Mouse (Mus musculus) B cell, adult 2 months (primary cell): Measurements from ENCODE around the gene Qrfpr.
A peak's percentile ranks its signal among the peaks of the same experiment; 100 is the strongest.

Source experiments
- DNase-seq, 2 experiments: peaks; one replicate each; pipeline ENCODE4 v3.0.0; 2022

Qrfpr gene

DNA sequence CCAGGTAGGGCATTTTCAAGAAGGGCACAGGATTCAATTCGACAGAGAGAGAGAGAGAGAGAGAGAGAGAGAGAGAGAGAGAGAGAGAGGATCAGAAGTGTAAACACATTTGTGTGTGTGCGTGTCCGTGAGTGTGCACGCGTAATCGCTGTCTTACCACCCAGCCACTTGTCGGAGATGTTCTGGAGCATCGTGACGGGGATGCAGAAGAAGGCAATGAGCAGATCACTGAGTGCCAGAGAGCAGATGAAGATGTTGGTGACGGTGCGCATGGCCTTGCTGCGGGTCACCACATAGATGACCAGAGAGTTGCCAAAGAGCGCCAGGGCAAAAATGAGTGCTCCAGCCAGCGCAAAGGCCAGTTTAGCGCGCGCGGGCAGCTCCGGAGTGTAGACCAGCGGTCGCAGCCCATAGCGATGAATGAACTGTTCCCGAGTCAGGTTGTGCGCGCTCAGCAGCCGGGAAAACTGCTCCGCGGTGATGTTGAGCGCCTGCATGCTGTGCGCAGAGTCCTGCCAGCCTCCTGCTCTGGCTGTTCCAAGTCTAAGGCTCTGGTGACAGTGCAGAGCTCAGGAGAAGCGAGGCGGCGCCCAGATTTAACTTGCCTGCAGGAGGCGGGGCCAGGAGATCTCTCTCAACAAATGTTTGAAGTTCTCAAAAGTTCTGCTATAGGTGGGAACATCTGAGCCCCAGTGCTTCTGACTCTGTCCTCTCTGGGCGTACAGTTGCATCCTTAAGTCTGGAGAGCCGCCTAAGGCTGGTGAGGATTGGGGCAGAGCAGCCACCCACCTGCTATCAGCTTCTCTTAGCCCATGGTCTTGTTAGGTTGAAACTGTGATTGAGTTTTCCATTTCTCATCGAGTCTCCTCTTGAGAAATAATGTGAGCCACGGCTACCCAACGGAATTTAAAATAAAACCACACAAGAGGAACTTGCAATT is at the start of gene Qrfpr:
Gene Qrfpr, minus strand, starts transcription at position 571 of the 940 bp plus-strand sequence.
- no peak for DNase-seq

DNA sequence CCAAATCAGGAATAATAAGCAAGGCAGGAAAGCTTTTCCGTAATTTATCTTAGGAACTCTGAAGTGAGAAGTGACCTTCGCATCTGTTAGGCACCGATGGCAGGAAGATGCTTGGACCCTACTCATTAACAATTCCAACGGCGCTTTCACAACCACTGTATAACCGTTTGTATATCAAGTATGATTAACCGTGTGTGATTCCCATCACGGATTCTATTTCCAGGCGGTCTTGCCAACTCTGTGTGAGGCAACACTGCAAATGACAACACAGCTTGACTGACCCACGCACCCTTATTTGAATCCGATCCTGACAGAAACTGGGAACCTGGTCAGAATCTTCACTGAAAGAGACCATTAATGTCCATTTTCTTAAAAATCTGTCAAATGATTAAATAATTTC is 41.8 kb upstream of the Qrfpr start:
- no peak for DNase-seq

- no peak for DNase-seq
Observed at GRCm38 (mm10) chr3:36263265-36263664, 41.2 kb upstream of the Qrfpr start.

GRCm38 (mm10) chr3:36250585-36250984 is 28.5 kb upstream of the Qrfpr start:
- DNase-seq, result no peak

DNA sequence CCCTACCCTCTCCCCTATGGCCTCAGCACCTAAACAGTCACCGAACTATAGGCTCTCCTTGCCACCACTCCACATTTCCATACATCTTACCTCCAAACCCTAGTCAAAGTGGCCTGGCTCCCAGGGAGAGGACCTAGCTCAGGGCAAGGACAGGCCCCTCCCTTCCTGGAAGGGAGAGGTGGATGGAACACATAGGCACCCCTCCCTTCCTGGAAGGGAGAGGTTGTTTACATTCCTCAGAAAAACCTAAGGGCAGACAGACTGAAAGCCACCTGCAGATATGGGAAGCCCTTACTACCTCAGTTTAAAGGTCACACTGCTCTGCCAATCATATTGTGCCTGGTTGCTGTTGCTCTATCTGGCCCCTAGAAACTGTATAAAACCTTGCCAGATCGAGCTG is 26.3 kb upstream of the Qrfpr start:
- no peak for DNase-seq

GRCm38 (mm10) chr3:36229941-36230340 is 7.8 kb upstream of the Qrfpr start:
- no peak for DNase-seq

DNA sequence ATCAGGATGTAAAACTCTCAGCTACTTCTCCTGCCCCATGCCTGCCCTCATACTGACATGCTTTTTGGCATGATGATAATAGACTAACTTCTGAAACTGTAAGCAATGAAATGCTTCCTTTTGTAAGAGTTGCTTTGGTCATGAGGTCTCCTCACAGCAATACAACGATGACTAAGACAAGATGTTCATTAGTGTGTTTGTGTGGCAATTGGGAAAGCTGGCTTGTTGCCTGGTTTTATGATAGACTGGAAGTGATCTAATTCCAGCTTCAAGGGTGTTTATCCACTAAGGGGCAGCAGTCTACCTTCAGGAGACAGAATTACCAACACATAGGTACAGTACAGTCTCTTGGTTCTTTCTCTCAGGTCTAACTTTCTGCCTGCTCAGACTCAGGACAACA is 5.1 kb upstream of the Qrfpr start:
- DNase-seq, result no peak

DNA sequence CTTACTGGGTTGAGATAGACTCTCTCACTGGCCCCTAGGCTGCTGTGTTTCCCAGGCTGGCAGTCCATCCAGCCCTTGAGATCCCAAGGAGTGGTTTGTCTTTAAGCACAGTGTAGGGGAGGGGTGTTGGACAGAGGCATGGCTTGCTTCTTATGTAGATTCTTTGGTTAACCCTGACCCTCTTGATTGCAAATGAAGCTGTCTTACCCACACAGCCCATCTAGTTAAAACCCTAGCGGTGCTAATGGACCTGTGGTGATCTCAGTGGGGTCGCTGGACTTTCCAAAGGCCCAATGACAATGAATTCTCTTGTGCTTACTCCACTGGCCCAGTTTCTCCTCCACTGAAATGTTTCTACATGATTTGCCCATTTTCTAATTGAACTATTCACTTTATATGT is 1.2 kb upstream of the Qrfpr start:
- no peak for DNase-seq

GRCm38 (mm10) chr3:36212758-36213157 is 9.4 kb downstream of the Qrfpr start:
- no peak for DNase-seq

GRCm38 (mm10) chr3:36210939-36211338 is 11.2 kb downstream of the Qrfpr start:
- DNase-seq, result no peak

GRCm38 (mm10) chr3:36209776-36210555 is 12.1 kb downstream of the Qrfpr start:
- peak in 1 of 2 experiments; percentile 19 for DNase-seq

GRCm38 (mm10) chr3:36207520-36208264 is 14.4 kb downstream of the Qrfpr start:
- DNase-seq, result no peak

GRCm38 (mm10) chr3:36202932-36203331 is 19.2 kb downstream of the Qrfpr start:
- no peak for DNase-seq

DNA sequence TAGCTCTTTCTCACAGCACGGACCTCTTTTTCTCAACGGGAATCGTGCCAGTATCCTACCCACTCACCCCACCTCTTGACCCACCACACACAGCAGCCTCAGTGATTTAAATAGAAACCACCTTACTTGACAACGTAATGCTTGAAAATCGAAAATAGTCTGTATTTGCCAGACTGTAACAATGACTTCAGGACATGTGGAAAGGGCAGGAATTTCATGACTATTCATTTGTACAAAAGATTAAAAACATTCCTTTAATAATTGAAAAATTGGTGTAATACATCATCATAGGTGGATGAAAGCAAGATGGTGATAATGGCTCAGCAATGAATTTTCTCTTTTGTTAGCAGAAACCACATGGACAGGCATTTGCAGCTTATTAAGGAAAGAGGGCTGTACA is 21.0 kb downstream of the Qrfpr start:
- no peak for DNase-seq

DNA sequence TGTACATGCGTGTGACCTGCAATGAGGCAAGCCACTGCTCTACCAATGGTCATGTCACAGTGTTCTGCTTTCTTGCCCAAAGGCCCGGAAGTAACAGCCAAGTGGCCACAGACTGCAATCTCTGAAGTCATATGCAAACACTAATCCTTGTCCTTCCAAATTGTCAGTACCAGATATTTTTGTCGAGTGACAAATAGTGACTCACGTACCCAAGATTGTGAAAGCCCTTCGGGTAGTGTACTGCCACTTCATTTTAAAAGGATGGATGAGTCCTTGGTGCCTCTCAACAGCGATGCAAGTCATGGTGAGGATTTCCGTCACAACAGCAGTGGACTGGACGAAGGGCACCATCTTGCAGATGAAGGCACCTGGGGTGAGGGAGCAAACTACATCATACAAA is 32.9 kb downstream of the Qrfpr start:
- DNase-seq, result no peak

- no peak for DNase-seq
Observed at GRCm38 (mm10) chr3:36186510-36186909, 35.6 kb downstream of the Qrfpr start.

- peak; percentile 1 to 21 for DNase-seq
Observed at GRCm38 (mm10) chr3:36181519-36181918, 40.6 kb downstream of the Qrfpr start.

- no peak for DNase-seq
Observed at GRCm38 (mm10) chr3:36173761-36174160, 48.4 kb downstream of the Qrfpr start.

- no peak for DNase-seq
Observed at GRCm38 (mm10) chr3:36171348-36171747, 50.8 kb downstream of the Qrfpr start.

- DNase-seq, result no peak
Observed at GRCm38 (mm10) chr3:36170670-36171210, 51.4 kb downstream of the Qrfpr start.

- DNase-seq, result no peak
Observed at GRCm38 (mm10) chr3:36155268-36155667, 66.8 kb downstream of the Qrfpr start.

- peak; percentile 79 to 82 for DNase-seq
Observed at GRCm38 (mm10) chr3:36150934-36151686, 71.0 kb downstream of the Qrfpr start, which contains the start of gene D3Ertd254e. Gene D3Ertd254e (plus strand): TSS chr3:36151017.
